Mouse (Mus musculus) gastrocnemius, postnatal 14 days (tissue): ENCODE results near the gene Gm20388. TPM values are rescaled to one million over a fixed set of nuclear protein-coding genes. Genes with fewer than 3 reads are reported as not detected.

Experiments used
- DNase-seq: peaks from one replicate; pipeline ENCODE4 v3.0.0; 2021; ENCODE audit warnings: mixed read lengths
- intact Hi-C: fragments of 180-260 bp; cut with DNase I; formaldehyde crosslinking; loops from one replicate; pipeline ENCODE4 v1.15.1; 2025; ENCODE audit warnings: low total_unique reads
- total RNA-seq, 2 experiments: library from RNA; stranded (reverse); gene quantifications; 2 replicates each; pipeline ENCODE4 v1.2.3; 2021

Gene Gm20388
- total RNA-seq, 2 experiments from 2014 or later: 5.6 to 6.0 TPM

DNA sequence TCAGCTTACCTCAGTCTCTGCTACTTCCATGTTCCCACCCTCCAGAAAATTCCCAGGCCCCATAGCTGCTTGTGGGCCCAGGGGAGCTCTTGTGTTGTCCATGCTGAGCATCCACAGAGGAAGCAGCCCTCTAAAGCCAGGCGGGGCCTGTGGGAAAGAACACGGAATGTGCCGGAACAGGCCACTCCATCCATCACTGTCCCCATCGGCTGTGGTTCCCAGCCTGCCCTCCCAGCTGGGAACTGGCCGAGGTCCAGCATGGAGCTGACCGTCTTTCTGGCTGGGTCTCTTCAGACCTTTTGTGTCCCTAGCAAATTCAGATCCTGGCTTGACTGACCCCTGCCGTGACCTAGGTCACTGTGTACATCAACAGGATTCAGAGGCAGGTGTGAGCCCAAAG is 2744.1 kb downstream of the Gm20388 start:
- DNase-seq: peak; percentile 68
- intact Hi-C loops: no loop called here

DNA sequence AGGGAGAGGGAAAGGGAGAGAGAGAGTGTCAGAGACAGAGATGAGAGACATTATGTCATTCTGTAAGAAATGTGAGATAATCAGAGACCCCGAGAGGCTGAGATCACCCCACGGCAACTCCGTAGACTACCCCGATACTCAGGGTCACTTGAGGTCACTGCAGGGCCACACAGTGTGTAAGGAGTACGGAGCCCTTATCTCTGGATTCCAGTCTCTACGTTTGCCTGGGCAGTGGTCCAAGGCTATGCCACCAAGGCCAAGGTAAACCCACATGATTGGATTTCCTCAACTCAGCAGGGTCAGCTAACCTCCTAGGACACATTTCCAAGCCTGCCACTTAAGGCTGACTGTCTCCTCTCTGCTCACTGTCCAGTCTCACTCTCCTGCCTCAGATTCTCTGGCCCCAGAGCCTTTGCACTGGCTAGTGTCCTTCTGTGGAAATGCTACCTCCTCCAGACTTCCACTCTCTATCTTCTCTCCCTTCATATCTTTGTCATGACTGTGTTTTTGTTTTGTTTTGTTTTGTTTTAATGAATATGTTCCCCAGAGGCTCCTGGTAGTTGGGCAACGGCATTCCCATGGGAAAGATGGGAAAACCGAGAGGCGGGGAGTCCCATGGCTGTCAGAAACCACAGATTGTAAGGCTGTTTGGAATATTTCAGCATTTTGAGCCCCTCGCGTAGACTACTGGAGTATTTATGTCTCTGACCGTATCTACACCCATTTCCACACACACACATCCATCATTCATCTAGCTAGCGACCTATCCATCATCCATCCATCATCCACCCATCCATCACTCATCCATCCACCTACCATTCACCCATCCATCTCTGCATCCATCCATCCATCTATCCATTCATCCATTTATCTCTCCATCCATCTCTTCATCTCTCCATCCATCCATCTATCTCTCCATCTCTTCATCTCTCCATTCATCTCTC is 2745.7 kb downstream of the Gm20388 start:
- DNase-seq: no peak
- intact Hi-C loops: no loop called here

DNA sequence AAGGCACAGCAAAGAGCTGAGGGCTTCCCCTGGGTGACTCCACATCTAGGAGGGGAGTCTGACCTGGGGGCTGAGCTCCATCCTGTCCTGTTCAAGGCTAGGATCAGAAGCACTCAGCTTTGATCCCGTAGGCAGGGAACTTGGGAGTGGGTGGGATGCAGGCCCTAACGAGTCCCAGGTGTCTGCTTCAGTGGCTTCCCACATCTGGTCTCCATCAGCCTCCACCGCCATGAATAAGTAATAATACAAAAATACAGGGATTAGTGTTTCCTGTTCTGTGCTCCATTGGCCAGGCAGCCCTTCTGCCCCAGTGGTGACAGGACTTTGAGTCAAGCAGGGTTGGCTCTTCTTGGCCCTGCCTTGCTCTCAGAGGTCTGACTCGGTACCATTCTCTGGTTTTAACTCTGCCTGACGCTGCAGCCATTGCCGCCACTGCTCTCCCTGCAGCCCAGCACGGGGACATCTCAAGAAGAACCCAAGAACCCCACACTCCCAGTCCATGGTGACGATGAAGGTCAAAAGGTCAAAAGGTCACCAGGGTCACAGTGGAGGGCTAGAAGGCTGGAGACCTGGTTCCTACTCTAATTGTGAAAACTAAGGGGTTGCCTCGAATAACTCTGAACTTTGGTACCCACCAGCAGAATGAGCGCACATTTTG is 2747.6 kb downstream of the Gm20388 start:
- no peak for DNase-seq
- intact Hi-C loops: no loop called here

GRCm38 (mm10) chr8:122658807-122659160 is 2748.1 kb downstream of the Gm20388 start:
- intact Hi-C loops: no loop called here
- no peak for DNase-seq

DNA sequence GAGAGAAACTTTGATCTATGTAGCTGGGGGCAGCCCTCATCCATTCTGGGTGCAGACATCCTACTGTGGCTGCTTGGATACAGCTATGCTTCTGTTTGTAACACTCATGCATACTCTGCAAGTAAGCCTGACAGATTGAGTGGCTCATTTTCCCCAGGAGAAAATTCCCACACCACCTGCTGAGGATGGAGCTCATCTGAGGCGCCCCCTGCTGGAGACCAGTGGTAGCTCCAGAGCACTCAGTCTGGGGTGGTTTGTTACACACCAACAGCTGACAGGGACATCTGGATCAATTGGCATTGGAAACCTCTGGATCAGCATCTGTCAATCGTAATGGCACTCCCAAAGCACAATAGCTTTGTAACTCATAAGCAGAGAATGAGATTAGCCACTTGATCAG is 2749.4 kb downstream of the Gm20388 start:
- no peak for DNase-seq
- intact Hi-C loops: no loop called here

- intact Hi-C loops: no loop called here
- peak; percentile 89 for DNase-seq
These were observed 2750.5 kb downstream of the Gm20388 start for GRCm38 (mm10) chr8:122661138-122661537.

DNA sequence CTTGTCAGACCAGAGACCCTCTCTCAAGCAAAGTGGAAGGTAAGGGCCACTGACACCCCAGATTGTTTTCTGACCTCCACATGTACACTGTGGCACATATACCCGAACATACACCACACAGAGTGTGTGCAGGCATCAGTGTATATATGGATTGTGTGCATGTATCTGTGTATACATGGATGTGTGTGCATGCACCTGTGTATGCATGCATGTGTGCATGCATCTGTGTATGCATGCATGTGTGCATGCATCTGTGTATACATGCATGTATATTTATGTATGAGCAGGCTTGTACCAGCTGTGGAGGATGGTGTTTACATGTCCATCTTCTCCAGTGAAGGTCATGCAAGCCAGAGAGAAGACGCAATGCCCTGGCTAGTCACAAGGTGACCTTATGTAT is 2751.3 kb downstream of the Gm20388 start:
- intact Hi-C loops: no loop called here
- no peak for DNase-seq

- intact Hi-C loops: no loop called here
- DNase-seq: no peak
These were observed 2752.5 kb downstream of the Gm20388 start for GRCm38 (mm10) chr8:122663106-122663505.

- intact Hi-C loops: no loop called here
These were observed 2753.0 kb downstream of the Gm20388 start for GRCm38 (mm10) chr8:122663670-122664069.

GRCm38 (mm10) chr8:122665221-122665620 is 2754.6 kb downstream of the Gm20388 start:
- intact Hi-C loops: no loop called here
- peak; percentile 76 for DNase-seq

More at GRCm38 (mm10) chr8:122663670-122664069, 2753.0 kb downstream of the Gm20388 start:
- no peak for DNase-seq

DNA sequence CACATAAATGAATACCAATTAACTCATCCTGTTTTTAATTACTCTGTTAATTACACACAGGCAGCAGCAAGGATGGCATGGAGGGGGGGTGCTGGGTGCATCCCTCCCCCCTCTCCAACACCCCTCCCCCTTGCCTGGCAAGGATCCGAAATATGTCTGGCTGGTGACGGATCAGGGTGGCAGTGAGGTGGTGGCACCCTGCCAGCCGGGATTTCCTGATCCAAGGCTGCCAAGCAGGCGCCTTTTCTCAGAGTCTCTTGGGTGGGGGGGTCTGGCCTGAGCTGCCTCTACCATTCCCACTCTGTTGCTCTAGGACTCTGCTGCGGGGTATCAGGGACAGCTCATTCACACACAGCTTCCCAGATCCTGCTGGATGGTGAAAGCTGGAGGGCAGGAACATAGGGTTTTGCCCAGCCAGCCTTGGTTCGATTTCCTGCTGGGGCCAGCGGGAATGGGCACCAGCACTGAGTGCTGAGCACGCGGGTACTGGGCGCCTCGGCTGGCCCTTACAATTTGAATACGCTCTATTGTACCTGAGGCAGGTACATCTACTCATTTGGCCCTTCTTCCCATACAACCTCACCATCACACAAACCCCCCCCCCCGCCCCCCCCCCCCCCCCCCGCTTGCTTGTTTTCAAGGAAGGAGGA is 2755.2 kb downstream of the Gm20388 start:
- intact Hi-C loops: no loop called here
- peak; percentile 62 for DNase-seq

- intact Hi-C loops: no loop called here
- DNase-seq: no peak
These were observed 2755.7 kb downstream of the Gm20388 start for GRCm38 (mm10) chr8:122666338-122666764.

- intact Hi-C loops: no loop called here
- no peak for DNase-seq
These were observed 2756.2 kb downstream of the Gm20388 start for GRCm38 (mm10) chr8:122666827-122667226.

DNA sequence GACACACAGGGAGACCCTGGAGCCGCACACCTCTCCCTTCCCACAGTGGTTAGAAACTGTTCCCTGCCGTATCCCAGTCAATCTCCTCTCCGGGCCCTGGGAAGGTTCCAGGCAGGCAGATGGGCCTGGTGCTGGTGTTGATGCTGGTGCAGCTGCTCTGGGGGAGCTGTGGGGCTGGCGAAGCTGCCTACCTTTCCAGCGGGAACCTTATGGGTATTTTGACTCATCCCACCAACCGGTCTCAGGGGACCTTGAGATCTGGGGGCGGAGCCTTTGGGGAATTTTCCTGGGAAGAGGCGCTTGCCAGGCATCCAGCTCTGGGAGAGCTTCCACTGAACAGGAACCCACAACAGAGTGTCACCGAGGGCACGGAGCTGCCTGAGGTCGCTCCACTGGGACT is 2757.2 kb downstream of the Gm20388 start:
- intact Hi-C loops: no loop called here
- no peak for DNase-seq

DNA sequence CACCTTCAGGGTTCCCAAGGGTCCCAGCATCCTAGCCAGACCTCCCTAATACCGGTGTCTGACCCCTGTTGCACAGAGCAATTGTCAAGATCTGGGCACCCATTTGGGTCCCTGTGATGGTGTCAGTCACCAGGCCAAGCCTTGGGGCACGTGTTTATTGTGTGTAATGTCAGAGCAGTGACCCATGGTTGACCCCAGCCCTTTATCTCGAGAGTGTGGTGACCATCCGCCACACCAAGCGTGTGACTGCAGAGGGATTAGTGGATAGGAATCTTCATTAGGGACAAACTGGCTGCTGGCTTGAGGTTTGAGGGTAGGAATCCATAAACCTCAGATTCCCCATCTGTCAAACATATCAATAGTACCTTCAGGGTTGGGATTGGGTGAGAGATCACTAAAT is 2758.7 kb downstream of the Gm20388 start:
- intact Hi-C loops: no loop called here
- DNase-seq: no peak

DNA sequence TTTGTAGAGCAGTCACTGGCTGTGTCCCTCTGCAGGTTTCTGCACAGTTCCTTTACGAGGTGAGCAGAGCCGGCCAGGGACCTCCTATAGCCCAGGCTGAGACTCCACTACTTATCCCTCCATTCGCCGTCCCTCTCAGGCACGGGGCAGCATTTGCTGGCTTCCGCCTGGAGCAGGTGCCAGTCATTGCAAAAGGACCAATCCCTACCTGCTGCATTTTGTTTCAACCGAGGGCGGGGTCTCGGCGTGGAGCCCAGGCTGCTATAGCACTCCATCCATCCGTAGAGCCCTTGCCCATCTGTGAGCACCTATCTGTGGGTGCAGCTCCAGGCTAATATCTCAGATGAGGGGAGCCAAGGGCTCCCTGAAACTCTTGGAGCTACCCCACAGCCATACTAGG is 2759.4 kb downstream of the Gm20388 start:
- intact Hi-C loops: no loop called here
- no peak for DNase-seq

GRCm38 (mm10) chr8:122670718-122671117 is 2760.1 kb downstream of the Gm20388 start:
- DNase-seq: no peak
- intact Hi-C loops: no loop called here

- intact Hi-C loops: no loop called here
- no peak for DNase-seq
These were observed 2761.3 kb downstream of the Gm20388 start for GRCm38 (mm10) chr8:122671894-122672293.

- no peak for DNase-seq
- intact Hi-C loops: no loop called here
These were observed 2763.3 kb downstream of the Gm20388 start for GRCm38 (mm10) chr8:122673989-122674388.

DNA sequence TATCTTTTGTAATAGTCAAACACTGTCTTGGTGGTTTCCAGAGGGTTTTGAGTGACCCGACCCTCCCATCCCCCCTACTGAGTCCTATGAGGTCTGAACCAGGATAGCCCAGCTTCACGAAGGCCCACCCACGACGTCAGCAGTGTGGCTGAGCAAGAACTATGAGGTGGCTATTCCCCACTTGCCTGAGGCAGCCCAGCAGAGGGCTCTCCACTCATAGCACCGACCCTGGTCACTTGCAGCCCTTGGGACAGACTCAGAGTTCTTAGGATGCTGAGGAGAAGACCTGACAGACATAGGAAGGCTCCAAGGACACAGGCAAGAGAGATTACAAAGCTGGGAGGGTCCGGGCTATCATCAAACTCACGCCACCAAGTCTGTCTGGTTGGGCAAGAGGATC is 2764.4 kb downstream of the Gm20388 start:
- intact Hi-C loops: loop anchor here (5.0 kb wide), 1 partner anchor 53 kb away; the partner anchor contains the start of gene Pabpn1l
- no peak for DNase-seq
